Mouse (Mus musculus): ENCODE results near the gene Plch2.

- TF ChIP-seq POLR2A (IDR thresholded peaks at IDR 0.05; ENCODE audit: extremely low read depth, insufficient read depth, low read length), result no peak
- TF ChIP-seq CTCF (IDR thresholded peaks at IDR 0.05; ENCODE audit: extremely low read depth, insufficient read depth, low read length), result no peak
Observed at GRCm38 (mm10) chr4:155090688-155091449, 34.3 kb upstream of the Plch2 start.
